Mouse (Mus musculus) erythroblast, embryonic 14.5 days (primary cell): Measurements from ENCODE around the gene Eif4a2.

Experiments
- GATA1 ChIP-seq: IDR thresholded peaks from 2 replicates; pipeline ENCODE4 v1.6.1; 2012; ENCODE audit warnings: low read length, inconsistent platforms, mixed read lengths
- TAL1 ChIP-seq: IDR thresholded peaks from 3 replicates; pipeline ENCODE4 v1.6.1; 2012; ENCODE audit warnings: low read length, inconsistent platforms, mixed read lengths

DNA sequence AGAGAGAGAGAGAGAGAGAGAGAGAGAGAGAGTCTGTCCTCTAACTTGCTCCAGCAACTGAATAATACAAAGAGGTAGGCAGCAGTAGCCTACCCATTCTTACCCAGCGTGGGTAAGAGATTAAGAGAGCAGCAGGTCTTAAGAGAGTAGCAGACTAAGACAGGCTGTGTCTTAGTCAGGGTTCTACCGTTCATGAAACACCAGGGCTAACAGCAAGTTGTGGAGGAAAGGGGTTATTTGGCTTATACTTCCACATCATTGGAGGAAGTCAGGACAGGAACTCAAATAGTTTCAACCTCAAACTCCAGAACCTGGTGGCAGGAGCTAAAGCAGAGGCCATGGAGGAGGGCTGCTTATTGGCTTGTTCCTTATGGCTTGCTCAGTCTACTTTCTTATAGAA, 3.4 kb upstream of the Eif4a2 start:
- TF ChIP-seq GATA1 (no peak), TAL1 (no peak)
